Mouse (Mus musculus) right cerebral cortex, postnatal 14 days (tissue): ENCODE data around the gene Tgfbi.

ENCODE experiments used
- DNase-seq: peaks from one replicate; pipeline ENCODE4 v3.0.0; 2022

Tgfbi gene

DNA sequence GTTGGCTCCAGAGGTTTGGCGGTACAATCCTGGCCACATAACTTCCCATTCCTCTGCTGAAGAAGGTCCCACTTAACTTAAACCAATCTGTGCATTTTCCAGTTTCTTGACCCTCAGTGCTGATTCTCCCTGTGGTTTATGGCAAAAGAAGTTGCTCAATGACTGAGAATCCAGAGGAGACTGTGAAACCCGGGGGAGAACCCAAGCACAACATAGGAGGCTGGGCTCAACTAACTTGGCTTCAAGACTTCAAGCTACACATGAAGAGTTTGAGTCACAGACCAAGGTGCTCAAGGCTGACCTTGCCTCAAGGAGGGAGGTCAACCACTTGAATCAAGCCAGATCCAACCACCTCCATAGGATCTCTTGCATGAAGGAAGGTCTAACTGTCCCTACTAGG is 9.8 kb upstream of the Tgfbi start:
- DNase-seq: no peak

DNA sequence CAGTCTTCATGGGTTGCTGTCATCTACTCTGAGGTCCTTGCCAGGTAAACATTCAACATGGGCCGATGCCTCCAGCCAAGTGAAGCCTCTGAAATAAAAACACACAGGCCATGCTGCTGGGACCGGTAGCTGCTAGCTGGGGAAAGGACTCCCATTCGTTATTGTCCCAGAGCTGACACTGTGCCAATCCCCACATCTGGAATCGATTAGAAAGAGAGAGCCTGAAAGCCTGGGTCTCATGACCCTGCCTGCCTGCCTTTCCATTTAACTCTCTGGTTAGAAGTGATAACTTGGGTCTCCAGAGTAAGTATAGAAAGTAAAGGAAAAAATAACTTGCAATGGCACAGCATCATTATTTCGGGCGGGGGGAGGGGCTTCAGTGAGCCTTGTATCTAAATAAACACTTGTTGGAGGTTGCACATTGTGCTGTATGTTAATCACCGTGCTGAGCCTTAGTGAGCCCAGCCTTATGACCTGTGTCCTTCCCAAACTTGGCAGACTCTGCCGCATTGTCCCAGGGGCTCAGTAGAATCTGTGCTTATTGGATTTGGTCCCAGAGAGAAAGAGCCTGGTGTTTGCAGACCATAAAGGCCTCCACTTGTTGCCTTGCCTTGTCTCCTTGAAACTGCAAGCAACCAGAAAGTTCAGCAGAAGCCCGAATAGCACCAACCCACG is 9.0 kb upstream of the Tgfbi start:
- no peak for DNase-seq

DNA sequence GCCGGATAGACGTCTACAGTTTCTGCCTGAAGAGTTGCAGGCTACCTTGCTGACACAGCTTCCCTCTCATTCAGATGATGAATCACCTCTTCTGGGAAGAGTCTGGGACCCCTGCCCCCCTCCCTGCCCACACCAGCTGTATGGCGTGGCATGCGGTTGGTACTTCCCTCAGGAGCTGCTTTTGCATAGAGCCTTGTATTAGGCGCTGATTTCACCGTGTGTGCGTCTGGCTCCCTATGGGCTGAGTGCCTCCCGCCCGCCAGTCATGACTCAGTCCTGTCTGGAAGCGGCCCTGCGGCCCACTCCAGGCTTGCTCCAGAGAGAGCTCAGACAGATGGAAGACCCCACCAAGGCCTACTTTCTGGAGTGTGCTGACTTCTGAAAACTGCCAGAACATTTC is 8.1 kb upstream of the Tgfbi start:
- no peak for DNase-seq

DNA sequence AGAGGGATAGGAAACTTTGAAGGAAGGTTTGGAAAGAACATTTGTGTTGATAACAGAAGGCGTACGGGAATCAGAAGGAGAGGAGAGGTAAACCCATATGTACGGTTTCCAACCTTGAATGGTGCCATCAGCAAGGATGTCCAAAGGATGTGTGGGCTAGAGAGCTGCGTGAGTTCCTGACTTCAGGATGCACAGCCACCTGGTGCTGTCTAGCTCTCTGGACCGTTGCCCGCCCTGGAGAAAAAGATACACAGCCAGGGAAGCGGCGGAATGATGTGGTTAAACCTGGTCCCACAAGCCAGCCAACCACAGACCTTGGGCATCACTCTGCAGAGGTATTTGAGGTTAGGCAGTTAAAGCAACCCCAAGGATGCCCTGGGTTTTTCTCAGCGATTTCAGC is 3.8 kb upstream of the Tgfbi start:
- DNase-seq: no peak

DNA sequence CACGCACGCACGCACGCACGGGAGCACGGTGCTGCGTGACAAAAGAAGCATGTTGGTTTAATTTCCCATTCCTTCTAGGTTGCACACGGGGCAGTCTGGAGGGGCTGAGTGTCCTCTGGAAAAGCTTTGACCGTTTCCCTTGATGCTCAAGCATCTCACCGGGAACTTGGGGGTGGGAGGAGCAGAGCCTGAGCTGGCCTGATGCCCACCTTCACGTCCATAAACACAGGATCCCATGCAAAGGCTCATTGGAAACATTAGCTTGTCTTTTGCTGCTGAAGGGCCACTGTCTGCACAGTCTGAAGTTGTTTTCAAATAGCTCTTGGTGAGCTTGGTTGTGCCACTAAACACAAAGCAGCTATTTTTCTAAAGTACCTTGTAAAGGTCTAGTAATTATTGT is 2.6 kb upstream of the Tgfbi start:
- no peak for DNase-seq

DNA sequence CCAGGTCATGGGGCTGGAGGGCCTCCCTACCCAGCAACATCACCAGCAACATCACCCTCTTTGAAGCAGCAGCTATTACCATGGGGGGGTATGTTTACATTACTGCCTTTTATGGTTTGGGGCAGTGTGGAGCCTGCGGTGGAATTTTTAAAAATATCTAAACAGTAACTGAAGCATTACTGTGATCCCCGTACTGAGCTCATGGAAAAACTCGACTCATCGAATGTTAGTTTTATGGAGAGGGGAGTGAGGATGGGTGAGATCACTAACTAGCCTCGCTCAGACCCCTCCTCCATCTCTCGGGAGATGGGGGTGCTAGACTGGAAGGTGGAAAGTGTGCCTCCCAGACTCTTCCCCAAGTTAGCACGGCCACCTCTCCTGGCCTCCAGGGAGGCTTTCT is 2.1 kb upstream of the Tgfbi start:
- no peak for DNase-seq

DNA sequence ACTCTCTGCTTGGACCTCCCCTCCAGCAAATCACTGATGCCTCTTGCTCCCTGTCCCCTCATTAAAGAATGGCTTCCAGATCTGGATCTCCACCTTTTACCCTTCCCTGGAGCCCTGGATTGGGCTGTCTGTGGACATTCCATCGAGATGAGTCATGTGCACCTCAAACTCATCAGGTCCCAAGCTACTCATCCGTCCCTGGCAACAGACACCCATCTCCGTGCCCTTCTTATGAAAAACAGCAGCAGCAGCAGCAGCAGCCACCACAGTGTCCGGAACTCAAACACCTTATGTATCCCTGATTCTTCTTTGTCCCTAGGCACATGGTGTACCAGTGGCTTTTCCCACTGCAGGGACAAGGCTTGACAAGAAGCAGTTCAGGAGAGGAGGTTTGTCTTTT is 1.5 kb upstream of the Tgfbi start:
- DNase-seq: no peak

DNA sequence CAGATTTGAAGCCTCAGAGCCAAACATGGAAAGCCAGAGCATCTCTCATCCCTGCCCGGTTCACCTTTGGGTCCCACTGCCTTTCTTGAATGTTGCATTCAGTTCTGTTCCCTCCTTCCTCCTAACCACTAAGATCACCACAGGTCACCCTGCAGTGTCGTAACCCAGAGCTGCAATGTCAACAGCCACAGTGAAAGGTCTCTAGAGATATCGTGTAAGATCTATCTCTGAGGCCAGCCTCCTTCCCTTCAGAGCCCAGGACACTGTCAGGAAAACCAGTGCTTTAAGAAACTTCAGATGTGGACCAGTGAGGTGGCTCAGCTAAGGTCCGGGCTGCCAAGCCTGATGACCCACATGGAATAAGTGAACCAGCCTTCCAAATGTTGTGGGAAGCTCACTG is 1.8 kb downstream of the Tgfbi start:
- DNase-seq: no peak

DNA sequence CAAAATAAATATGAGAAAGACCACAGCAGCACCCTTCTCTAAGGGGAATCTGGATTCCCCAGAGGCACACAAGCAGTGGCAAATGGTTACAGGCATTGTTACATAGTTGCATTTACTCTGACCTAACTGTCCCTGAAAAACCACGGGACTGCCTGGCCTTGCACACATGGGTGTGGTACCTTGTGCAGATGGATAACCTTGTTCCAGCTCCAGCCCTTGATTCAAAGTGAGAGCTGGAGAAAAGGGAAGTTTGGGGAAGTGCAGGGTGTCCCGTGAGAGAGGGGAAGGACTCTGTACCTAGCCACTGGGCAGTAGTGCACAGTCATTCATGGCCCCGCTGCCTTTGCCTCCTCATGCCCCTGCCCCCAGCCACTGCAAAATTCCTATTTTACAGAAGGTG is 2.4 kb downstream of the Tgfbi start:
- no peak for DNase-seq

DNA sequence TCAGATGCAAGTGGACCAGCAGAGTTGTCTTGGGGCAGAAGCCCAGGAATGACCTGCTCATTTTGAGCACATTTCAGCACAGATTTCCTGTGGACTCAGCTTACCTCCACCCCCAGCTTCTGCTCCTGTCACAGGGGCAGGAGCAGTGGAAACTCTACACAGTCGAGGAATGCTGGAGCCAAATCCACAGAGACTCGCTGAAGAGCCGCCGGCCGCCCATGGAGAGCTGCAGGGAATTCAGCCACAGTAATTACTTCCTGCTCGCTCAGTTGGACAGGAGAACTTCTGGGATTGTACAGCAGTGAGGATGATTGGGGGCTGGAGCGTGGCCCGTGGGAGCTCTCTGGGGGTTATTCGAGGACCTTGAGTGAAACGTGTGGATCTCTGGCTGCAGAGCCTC is 3.0 kb downstream of the Tgfbi start:
- no peak for DNase-seq

DNA sequence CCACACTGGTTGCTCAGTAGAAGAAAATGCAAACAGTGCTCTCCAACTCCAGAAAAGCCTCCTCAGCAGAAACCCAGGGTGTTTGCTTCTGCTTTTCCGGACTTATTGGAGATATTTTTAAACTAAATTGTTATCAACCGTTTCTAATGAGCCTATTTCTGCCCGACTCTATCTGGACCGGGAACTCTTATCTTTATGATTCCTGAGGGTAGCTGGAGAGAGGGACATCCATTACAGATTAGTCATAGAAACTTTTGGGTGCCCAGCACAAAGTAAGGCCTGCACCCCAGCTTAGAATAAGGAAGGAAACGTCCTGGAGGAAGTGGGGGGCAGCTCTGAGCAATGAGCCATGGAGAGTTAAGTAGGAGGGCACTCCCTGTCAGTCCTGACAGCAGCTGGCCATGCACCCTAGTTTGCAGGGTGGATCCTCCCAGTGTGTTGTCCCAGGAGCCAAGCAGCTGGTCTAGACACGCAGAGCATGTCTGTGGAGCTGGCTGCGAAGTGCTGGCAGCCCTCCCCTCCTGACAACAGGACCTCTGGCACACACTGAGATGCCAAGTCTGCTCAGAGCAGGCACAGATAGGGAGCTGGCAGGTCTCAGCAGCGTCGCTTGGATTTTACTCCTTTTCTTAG is 4.2 kb downstream of the Tgfbi start:
- no peak for DNase-seq

DNA sequence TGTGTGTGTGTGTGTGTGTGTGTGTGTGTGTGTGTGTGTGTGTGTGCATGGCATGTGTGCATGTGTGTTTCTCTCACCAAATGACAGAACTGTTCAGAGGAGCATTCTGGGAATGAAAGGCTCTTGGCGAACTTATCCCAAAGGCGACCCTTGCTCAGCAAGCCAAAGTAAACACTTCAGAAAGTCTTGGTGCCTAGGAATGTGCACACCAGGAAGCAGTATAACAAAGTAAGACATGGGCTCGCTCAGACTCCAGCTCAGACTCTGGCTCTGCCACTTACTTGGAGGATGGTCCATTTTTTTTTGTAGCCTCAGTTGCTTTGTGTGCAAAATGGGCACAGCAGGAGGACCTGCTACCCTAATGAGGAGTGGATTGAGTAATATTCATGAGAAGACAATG is 5.4 kb downstream of the Tgfbi start:
- DNase-seq: no peak

DNA sequence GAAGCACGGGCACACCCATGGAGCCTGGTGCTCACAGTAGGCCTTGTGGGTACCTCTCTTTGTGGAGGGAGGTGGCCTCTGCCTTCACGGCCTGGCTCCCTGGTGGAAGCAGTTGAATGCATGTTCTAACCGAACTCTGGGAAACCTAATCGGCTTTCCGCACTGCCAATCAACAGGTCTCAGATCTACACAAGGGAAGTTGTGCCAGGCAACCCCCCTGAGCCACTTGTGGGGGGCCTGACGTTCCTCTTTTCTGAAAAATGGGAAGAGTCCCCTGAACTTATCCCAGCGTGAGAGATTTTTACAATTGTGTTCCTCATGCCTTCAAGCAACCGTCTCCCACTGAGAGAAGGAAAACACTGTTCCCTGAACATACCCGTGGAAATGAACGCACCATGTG is 5.9 kb downstream of the Tgfbi start:
- DNase-seq: no peak

DNA sequence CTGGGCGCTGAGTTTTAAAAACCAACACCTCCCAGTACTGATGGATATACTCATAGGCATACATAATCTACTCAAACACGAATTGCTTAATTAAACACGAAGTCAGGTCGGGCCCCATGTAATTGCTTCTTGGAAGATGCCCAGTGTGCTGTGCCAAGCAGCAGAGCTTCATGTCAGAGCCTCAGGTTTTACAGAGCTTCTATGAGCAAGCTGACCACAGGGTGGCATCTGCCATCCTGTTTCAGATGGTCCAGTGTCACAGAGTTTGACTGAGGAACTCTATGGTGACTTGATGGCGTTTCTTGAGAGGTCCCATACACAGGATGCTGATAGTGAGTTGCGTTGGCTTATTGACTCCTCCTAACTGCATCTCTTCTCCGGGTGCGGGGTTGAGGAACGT is 6.5 kb downstream of the Tgfbi start:
- DNase-seq: no peak

DNA sequence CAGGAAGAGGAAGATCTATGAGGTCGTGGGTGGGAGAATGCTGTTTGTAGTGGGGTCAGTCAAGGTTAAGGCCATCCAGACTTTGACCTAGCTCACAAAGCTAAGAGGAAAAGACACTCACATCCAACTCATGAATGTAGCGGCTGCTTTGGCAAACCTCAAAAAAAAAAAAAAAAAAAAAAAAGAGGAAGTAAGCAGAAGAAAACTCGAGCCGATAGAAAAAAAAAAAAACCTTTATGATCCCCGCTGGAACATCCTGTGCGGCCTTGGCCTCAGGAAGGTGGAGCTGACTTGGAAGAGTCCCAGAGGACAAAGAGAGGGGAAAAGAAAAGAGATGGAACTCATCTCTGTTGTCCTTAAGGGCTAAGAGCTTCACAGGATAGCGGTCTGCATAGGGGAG is 7.1 kb downstream of the Tgfbi start:
- no peak for DNase-seq

DNA sequence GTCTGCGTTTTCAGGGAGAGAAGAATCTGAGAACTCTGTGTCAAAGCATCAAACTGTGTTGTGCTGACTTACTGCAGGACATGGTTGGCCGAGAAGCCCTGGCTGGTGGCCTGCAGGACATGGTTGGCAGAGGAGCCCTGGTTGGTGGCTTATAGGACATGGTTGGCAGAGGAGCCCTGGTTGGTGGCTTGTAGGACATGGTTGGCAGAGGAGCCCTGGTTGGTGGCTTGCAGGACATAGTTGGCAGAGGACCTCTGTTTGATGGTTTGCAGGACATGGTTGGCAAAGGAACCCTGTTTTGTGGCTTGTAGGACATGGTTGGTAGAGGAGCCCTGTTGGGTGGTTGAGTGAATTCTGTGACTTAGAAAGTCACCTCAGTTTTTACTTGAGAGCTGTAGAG is 7.9 kb downstream of the Tgfbi start:
- DNase-seq: no peak

DNA sequence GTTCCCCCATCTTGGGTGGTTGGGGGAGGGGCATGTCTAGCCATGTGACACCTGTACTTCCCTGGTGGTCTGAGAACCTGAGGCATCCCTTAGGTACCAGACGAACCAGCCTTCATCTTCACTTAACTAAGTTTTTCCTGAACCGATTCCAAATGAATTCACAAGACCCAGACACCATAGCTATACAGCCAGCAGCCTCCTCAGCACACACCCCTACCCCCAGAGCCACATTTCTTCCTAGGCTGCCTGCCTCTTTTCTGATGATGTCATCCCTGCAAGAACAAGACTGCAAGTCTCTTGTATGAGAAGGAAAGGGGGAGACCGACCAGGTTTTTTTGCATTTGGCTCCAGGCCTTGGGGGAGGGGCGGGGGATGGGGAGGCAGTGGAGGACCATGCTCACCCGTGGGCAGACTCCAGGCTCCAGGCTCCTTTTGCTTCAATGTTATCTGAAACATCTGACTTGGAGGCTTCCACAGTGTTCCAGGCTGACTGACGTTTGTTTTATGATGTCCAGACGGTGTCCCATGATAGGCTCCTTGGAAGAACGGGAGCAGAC is 13.0 kb downstream of the Tgfbi start:
- no peak for DNase-seq

DNA sequence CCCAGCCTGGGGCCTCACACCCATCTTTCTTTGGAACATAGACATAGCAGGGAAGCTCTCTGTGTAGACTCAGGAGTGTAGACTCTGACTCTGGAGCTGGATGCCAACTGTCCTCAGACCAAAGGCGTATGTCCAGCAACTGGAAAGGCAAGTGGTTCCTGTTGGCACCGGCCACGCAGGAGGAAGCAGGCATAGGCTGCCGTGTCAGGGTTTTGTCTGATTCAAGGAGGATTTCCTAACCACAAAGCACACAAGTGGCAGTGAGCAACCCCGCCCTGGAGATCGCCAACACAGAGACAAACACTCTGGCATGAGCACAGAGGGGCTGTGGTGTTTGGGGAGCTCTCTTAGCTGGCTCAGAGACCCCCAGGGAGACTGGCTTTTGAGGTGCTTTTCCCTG is 17.2 kb downstream of the Tgfbi start:
- DNase-seq: no peak

DNA sequence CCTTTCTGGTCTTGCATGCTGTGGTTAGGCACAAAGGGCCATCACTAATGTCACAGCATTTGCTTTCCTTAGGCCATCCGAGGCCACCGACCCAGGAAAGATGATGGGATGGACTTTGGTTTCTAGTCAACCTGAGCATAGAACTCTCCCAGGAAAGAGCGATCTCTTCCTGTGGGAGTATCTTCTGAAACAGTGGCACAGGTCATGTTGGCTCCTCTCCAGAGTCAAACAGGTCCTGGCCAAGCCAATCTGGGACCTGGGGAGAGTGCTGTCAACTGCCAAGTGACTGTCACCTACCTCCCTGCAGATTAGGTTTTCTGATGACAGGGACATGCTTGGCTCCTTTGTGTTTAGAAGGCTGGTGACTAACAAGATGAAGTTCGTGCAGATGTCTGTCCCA is 20.8 kb downstream of the Tgfbi start:
- DNase-seq: no peak

DNA sequence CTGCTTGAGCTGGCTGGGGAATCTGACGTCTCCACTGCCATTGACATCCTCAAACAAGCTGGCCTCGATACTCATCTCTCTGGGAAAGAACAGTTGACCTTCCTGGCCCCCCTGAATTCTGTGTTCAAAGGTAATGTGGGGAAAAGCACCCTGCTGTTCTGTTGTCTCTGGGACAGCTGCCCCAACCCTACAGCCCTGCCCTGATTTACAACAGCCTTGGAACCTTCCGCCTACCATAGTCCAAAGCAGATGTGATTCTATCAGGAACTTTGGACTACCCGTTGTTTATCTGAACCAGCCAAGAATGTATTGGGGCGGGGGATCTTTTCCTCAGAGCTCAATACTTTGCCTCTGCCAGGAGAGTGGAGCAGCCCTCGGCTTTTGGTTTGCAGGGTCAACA is 21.2 kb downstream of the Tgfbi start:
- DNase-seq: no peak

DNA sequence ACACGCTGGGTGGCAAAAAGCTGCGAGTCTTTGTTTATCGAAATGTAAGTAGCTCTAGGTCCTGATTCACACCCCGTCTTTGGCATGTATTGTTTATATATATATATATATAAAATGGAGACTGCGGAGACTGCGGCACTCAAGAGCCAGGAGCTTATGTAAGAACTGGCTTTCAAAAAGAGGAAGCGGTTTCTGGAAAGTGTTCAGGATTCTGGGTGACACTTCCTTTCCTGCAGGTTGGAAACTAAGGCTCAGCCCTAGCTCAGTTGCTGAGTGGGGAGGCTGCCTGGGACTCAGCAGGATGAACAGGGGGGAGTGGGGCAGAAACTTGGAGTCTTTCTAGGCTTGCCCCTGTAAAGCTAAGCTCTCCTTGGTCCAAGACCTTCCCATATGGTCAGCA is 22.0 kb downstream of the Tgfbi start:
- DNase-seq: no peak

DNA sequence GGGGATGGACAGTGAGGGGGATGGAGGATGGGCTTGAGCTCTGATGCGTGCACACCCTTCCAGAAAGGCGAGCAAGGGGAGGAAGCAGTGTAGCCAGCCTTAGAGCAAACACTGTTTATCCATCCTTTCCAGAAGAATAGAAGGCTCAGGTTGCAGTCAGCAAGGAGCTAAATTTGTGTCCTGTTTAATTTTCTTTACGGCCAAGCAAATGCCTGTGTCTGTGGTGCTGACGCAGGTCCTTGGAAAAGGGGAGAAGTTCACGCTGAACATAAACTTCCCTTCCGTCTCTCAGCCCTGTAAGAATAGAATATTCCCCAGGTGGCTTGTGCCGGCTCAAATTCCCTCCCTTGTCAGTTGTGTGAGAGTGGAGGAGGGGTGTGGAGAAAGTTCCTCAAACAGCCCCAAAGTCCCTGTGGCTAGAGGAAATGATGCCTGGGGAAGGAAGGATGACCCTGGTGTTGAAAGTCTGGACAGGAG is 24.9 kb downstream of the Tgfbi start:
- DNase-seq: no peak

DNA sequence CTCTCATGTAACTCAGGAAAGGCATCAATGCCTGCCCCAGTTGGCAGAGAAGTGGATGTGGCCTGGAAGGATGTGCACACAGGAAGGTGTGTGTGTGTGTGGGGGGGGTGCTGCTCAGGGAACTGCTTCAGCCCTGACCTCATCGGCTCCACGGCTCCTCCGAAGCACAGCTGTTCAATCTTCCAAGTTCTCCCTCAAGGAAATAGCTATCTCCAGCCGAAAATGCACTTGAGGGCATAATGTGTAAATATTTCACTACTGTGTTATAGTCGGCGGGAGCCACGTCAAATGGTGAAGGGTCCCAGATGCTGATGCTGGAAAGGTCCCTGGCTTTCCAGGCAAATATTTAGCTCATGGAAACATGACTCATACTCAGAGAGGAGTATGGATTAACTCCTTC is 25.6 kb downstream of the Tgfbi start:
- no peak for DNase-seq

DNA sequence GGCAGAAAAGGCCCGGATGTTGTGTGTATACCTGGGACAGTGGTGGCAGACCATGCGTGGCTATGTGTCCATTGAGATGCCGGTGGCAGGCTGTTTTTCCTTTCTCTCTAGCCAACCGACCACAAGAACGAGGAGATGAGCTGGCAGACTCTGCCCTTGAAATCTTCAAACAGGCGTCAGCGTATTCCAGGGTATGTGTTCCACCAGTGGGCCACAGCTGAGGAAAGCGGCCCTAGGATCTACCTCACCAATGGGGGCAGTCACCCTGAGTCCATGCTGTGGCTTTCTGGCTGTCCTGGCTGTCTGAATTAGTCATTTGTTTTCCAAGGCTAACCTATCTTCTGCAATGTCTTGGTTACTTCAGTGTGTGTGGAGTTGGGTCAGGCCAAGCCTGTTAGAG is 27.7 kb downstream of the Tgfbi start:
- no peak for DNase-seq

DNA sequence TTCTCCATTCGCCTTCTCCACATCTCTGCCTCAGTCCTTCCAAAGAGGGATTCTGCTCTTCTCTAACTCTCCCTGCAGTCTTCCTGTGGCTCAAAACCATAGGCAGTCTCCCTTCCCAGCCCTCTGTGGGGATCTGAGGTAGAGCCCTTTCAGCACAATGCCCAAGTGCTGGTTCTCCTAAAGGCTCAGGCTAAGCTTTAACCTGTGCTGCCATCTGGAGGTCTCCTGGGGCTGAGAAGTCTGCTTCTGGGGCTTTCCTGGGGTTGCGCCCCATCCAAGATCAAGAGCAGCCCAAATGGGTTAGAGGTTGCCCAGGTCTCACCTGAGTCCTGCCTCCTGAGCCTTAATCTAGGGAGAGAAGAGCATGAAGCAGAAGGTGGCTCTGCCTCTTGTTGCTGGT is 32.4 kb downstream of the Tgfbi start:
- peak; percentile 34 for DNase-seq
